Mouse (Mus musculus) neural tube, embryonic 11.5 days (tissue): Measurements from ENCODE around the gene Zdhhc13. TPM values are rescaled to one million over a fixed set of nuclear protein-coding genes. Genes with fewer than 3 reads are reported as not detected.

ENCODE experiments used
- ATAC-seq: fragments of 200-750 bp; cut with Nextera tagmentation; 2 replicates; pipeline ENCODE4 v1.8.0; 2017; ENCODE audit warnings: moderate number of reproducible peaks, mild to moderate bottlenecking, moderate TSS enrichment, moderate library complexity; ENCODE audit not compliant: insufficient read depth, low FRiP score, low TSS enrichment
- DNase-seq: peaks from one replicate; pipeline ENCODE4 v3.0.0-alpha.2; 2015; ENCODE audit warnings: low spot score
- H3K27ac ChIP-seq: fragments of 300-500 bp; sonication (generic); 2 replicates; pipeline ENCODE4 v1.5.1; 2014; ENCODE audit warnings: low read depth, mild to moderate bottlenecking, low read length
- H3K27me3 ChIP-seq: fragments of 300-500 bp; sonication (generic); 2 replicates; pipeline ENCODE4 v1.6.1; 2014; ENCODE audit warnings: mild to moderate bottlenecking, low read length, mixed read lengths; ENCODE audit not compliant: control insufficient read depth, insufficient read depth
- H3K36me3 ChIP-seq: fragments of 300-500 bp; sonication (generic); 2 replicates; pipeline ENCODE4 v1.6.1; 2014; ENCODE audit warnings: mild to moderate bottlenecking, low read length, moderate library complexity, mixed read lengths; ENCODE audit not compliant: control insufficient read depth, insufficient read depth
- H3K4me1 ChIP-seq: fragments of 300-500 bp; sonication (generic); 2 replicates; pipeline ENCODE4 v1.6.1; 2014; ENCODE audit warnings: low read length, mixed read lengths; ENCODE audit not compliant: control insufficient read depth, insufficient read depth
- H3K4me2 ChIP-seq: fragments of 300-500 bp; sonication (generic); 2 replicates; pipeline ENCODE4 v1.6.1; 2014; ENCODE audit warnings: low read depth, mild to moderate bottlenecking, moderate library complexity
- H3K4me3 ChIP-seq: fragments of 300-500 bp; sonication (generic); 2 replicates; pipeline ENCODE4 v1.5.1; 2014; ENCODE audit warnings: low read depth, low read length
- H3K9ac ChIP-seq: fragments of 300-500 bp; sonication (generic); 2 replicates; pipeline ENCODE4 v1.6.1; 2014; ENCODE audit warnings: mild to moderate bottlenecking, low read length
- H3K9me3 ChIP-seq: fragments of 300-500 bp; sonication (generic); 2 replicates; pipeline ENCODE4 v1.6.1; 2016; ENCODE audit warnings: low read length; ENCODE audit not compliant: control insufficient read depth
- WGBS: fragments of 180-500 bp; shearing (Covaris S2); extraction: QIAGEN DNeasy Blood & Tissue Kit; methylation state at CpG from one replicate; pipeline ENCODE4 v1.1.7; 2014; 5-methylcytosine and 5-hydroxymethylcytosine counted together
- polyA plus RNA-seq: library from polyadenylated mRNA; unstranded; fragments of >200 nt; fragmentation: Nextera tagmentation; extraction: Ambion mirVana; gene quantifications from 2 replicates; pipeline ENCODE4 v1.2.1, GENCODE M21; 2014

Zdhhc13 gene
- polyA plus RNA-seq, 1 experiment from 2014 or later, result 39.0 TPM

- no peak overlapping the region for H3K27ac ChIP-seq
- no peaks in the 10 kb centered on the region for H3K36me3 ChIP-seq
- H3K27me3 ChIP-seq, result no peaks in the 10 kb centered on the region
- H3K9ac ChIP-seq, result no peak overlapping the region
- no peak overlapping the region for H3K4me2 ChIP-seq
- DNase-seq (peak; percentile 68), ATAC-seq (peak; percentile 65)
- no peak overlapping the region for H3K4me3 ChIP-seq
- no peaks in the 10 kb centered on the region for H3K4me1 ChIP-seq
- 63% methylated on average over 8 of the region's 8 CpGs for WGBS
- no peaks in the 10 kb centered on the region for H3K9me3 ChIP-seq
Observed at GRCm38 (mm10) chr7:48777721-48778504, 10.9 kb upstream of the Zdhhc13 start.

- Histone ChIP-seq H3K4me2 (no peak overlapping the region), H3K9ac (no peak overlapping the region), H3K27me3 (no peaks in the 10 kb centered on the region), H3K27ac (no peak overlapping the region), H3K9me3 (no peaks in the 10 kb centered on the region), H3K4me3 (no peak overlapping the region), H3K4me1 (no peaks in the 10 kb centered on the region), H3K36me3 (no peaks in the 10 kb centered on the region)
- 83% methylated on average over 3 of the region's 3 CpGs for WGBS
- ATAC-seq, result no peak
- no peak for DNase-seq
Observed at GRCm38 (mm10) chr7:48779110-48779509, 9.7 kb upstream of the Zdhhc13 start.

- no peak for ATAC-seq
- 90% methylated on average over 4 of the region's 4 CpGs for WGBS
Observed at GRCm38 (mm10) chr7:48782432-48782831, 6.4 kb upstream of the Zdhhc13 start.

GRCm38 (mm10) chr7:48784773-48785523 lies 3.9 kb upstream of the Zdhhc13 start:
- Histone ChIP-seq H3K36me3 (no peaks in the 10 kb centered on the region), H3K9me3 (no peaks in the 10 kb centered on the region), H3K9ac (no peak overlapping the region), H3K4me1 (no peaks in the 10 kb centered on the region), H3K4me3 (no peak overlapping the region), H3K27ac (no peak overlapping the region), H3K4me2 (no peak overlapping the region), H3K27me3 (no peaks in the 10 kb centered on the region)
- DNase-seq (no peak), ATAC-seq (no peak)
- 88% methylated on average over 11 of the region's 11 CpGs for WGBS

More at GRCm38 (mm10) chr7:48782432-48782831, 6.4 kb upstream of the Zdhhc13 start:
- no peak overlapping the region for H3K4me2 ChIP-seq
- DNase-seq, result no peak
- H3K9ac ChIP-seq, result no peak overlapping the region
- no peaks in the 10 kb centered on the region for H3K9me3 ChIP-seq
- H3K4me1 ChIP-seq, result no peaks in the 10 kb centered on the region
- H3K36me3 ChIP-seq, result no peaks in the 10 kb centered on the region
- no peak overlapping the region for H3K4me3 ChIP-seq
- H3K27me3 ChIP-seq, result no peaks in the 10 kb centered on the region
- H3K27ac ChIP-seq, result no peak overlapping the region

- Histone ChIP-seq H3K27me3 (no peaks in the 10 kb centered on the region), H3K4me3 (peak overlapping the region; percentile 62), H3K9ac (no peak overlapping the region), H3K36me3 (no peaks in the 10 kb centered on the region), H3K9me3 (no peaks in the 10 kb centered on the region), H3K4me2 (peak overlapping the region; percentile 58), H3K27ac (no peak overlapping the region), H3K4me1 (no peaks in the 10 kb centered on the region)
- 63% methylated on average over 3 of the region's 3 CpGs for WGBS
- ATAC-seq (no peak; the same call in 1 of the 2 replicates), DNase-seq (no peak)
Observed at GRCm38 (mm10) chr7:48788348-48788747, 455 bp upstream of the Zdhhc13 start.

- ATAC-seq (no peak), DNase-seq (no peak)
- 55% methylated on average over 4 of the region's 4 CpGs for WGBS
- no peaks in the 10 kb centered on the region for H3K4me1 ChIP-seq
- H3K4me2 ChIP-seq, result no peak overlapping the region
- no peak overlapping the region for H3K9ac ChIP-seq
- no peaks in the 10 kb centered on the region for H3K9me3 ChIP-seq
- H3K36me3 ChIP-seq, result no peaks in the 10 kb centered on the region
- H3K4me3 ChIP-seq, result no peak overlapping the region
- H3K27me3 ChIP-seq, result no peaks in the 10 kb centered on the region
- H3K27ac ChIP-seq, result no peak overlapping the region
Observed at GRCm38 (mm10) chr7:48790117-48790516, 1.3 kb downstream of the Zdhhc13 start.

- Histone ChIP-seq H3K27ac (no peak overlapping the region), H3K9me3 (no peaks in the 10 kb centered on the region), H3K4me2 (no peak overlapping the region), H3K27me3 (no peaks in the 10 kb centered on the region), H3K36me3 (no peaks in the 10 kb centered on the region), H3K9ac (no peak overlapping the region), H3K4me3 (no peak overlapping the region), H3K4me1 (no peaks in the 10 kb centered on the region)
- DNase-seq (no peak), ATAC-seq (no peak)
- WGBS, result 87% methylated on average over 3 of the region's 3 CpGs
Observed at GRCm38 (mm10) chr7:48791412-48791811, 2.6 kb downstream of the Zdhhc13 start.

GRCm38 (mm10) chr7:48795130-48795529 lies 6.3 kb downstream of the Zdhhc13 start:
- Histone ChIP-seq H3K4me1 (no peaks in the 10 kb centered on the region), H3K27me3 (no peaks in the 10 kb centered on the region), H3K4me2 (no peak overlapping the region), H3K9me3 (no peaks in the 10 kb centered on the region), H3K36me3 (no peaks in the 10 kb centered on the region), H3K27ac (no peak overlapping the region), H3K4me3 (no peak overlapping the region), H3K9ac (no peak overlapping the region)
- ATAC-seq, result no peak
- DNase-seq, result no peak
- WGBS, result 85% methylated on average over 3 of the region's 3 CpGs
